Mouse (Mus musculus) CH12.LX (cell line): Measurements from ENCODE around the gene Cep295nl. TPM values are rescaled to one million over a fixed set of nuclear protein-coding genes. Genes with fewer than 3 reads are reported as not detected.

ENCODE experiments used
- DNase-seq: peaks from one replicate; pipeline ENCODE4 v3.0.0-alpha.2; 2013; ENCODE audit errors: extremely low read depth
- H3K27ac ChIP-seq: 2 replicates; pipeline ENCODE4 v1.5.1; 2012; ENCODE audit warnings: low read depth, mild to moderate bottlenecking, control low read depth, moderate library complexity; ENCODE audit not compliant: insufficient read depth
- H3K27me3 ChIP-seq: replicated peaks from 2 replicates; pipeline ENCODE3; 2012; ENCODE audit warnings: inconsistent platforms
- H3K36me3 ChIP-seq, 2 experiments: replicated peaks in 1 of 2; 2 replicates each; pipeline versions ENCODE3 to v1.6.1; 2012; ENCODE audit warnings: inconsistent platforms in 1 of 2, low read length in 1 of 2, mild to moderate bottlenecking in 1 of 2, mixed read lengths in 1 of 2, moderate library complexity in 1 of 2; ENCODE audit not compliant: control insufficient read depth in 1 of 2, insufficient read depth in 1 of 2
- H3K4me1 ChIP-seq, 2 experiments: 2 replicates each; pipeline ENCODE4 v1.6.1; 2012; ENCODE audit warnings: inconsistent platforms in 1 of 2, moderate library complexity in 1 of 2; ENCODE audit not compliant: insufficient read depth in 2 of 2, control insufficient read depth in 1 of 2
- H3K4me2 ChIP-seq: 2 replicates; pipeline ENCODE4 v1.6.1; 2012; ENCODE audit warnings: low read depth, mild to moderate bottlenecking, control low read depth; ENCODE audit not compliant: poor library complexity, insufficient read depth, severe bottlenecking
- H3K4me3 ChIP-seq, 3 experiments: fragments of 150-350 bp in 1 of 3; sonication (generic) in 1 of 3; replicated peaks in 1 of 3; 2 replicates each; pipeline versions ENCODE3 to v1.5.1; 2011 to 2012; ENCODE audit warnings: low read depth in 2 of 3, low read length in 2 of 3, mild to moderate bottlenecking in 2 of 3, moderate library complexity in 2 of 3, control low read depth in 1 of 3, improper control_type of control experiment in 1 of 3, inconsistent platforms in 1 of 3, mixed read lengths in 1 of 3; ENCODE audit not compliant: poor library complexity in 1 of 3
- H3K79me2 ChIP-seq: replicated peaks from 2 replicates; pipeline ENCODE4 v1.6.1; 2012; ENCODE audit warnings: mild to moderate bottlenecking, moderate library complexity; ENCODE audit not compliant: control insufficient read depth, poor library complexity, insufficient read depth, severe bottlenecking; ENCODE audit errors: extremely low read depth
- H3K9ac ChIP-seq: 2 replicates; pipeline ENCODE4 v1.6.1; 2012; ENCODE audit warnings: low read depth, mild to moderate bottlenecking, control low read depth, moderate library complexity; ENCODE audit not compliant: insufficient read depth
- H3K9me3 ChIP-seq: replicated peaks from 2 replicates; pipeline ENCODE3; 2012; ENCODE audit warnings: low read length, inconsistent platforms, mixed read lengths
- CHD1 ChIP-seq: IDR thresholded peaks from 2 replicates; pipeline ENCODE4 v1.6.1; 2012; ENCODE audit warnings: low read depth, low read length, improper control_type of control experiment, inconsistent platforms
- CHD2 ChIP-seq: IDR thresholded peaks from 2 replicates; pipeline ENCODE4 v1.6.1; 2011; ENCODE audit warnings: low read length, improper control_type of control experiment
- E2F4 ChIP-seq: IDR thresholded peaks from 2 replicates; pipeline ENCODE4 v1.6.1; 2011; ENCODE audit warnings: low read depth, low read length, improper control_type of control experiment; ENCODE audit not compliant: insufficient replicate concordance
- EP300 ChIP-seq: IDR thresholded peaks from 2 replicates; pipeline ENCODE4 v1.6.1; 2011; ENCODE audit warnings: low read length, improper control_type of control experiment
- HCFC1 ChIP-seq: IDR thresholded peaks from 2 replicates; pipeline ENCODE4 v1.6.1; 2012; ENCODE audit warnings: low read depth, mild to moderate bottlenecking, inconsistent platforms, low read length, improper control_type of control experiment
- IRF4 ChIP-seq: IDR thresholded peaks from 2 replicates; pipeline ENCODE4 v1.6.1; 2014; ENCODE audit warnings: low read depth, mild to moderate bottlenecking, inconsistent platforms, low read length, improper control_type of control experiment
- JUND ChIP-seq: conservative IDR thresholded peaks from 2 replicates; pipeline ENCODE4 v1.6.1; 2011; ENCODE audit warnings: low read depth, low read length, improper control_type of control experiment
- KAT2A ChIP-seq: IDR thresholded peaks from 2 replicates; pipeline ENCODE4 v1.6.1; 2012; ENCODE audit warnings: low read length, improper control_type of control experiment, inconsistent platforms; ENCODE audit not compliant: insufficient replicate concordance
- MAX ChIP-seq: IDR thresholded peaks from 2 replicates; pipeline ENCODE4 v1.6.1; 2011; ENCODE audit warnings: low read length, improper control_type of control experiment
- MAZ ChIP-seq: IDR thresholded peaks from 2 replicates; pipeline ENCODE4 v1.6.1; 2012; ENCODE audit warnings: low read depth, mild to moderate bottlenecking, inconsistent platforms, low read length, improper control_type of control experiment, moderate library complexity
- MXI1 ChIP-seq: IDR thresholded peaks from 2 replicates; pipeline ENCODE4 v1.6.1; 2011; ENCODE audit warnings: mild to moderate bottlenecking, low read depth, low read length, improper control_type of control experiment
- NELFE ChIP-seq: IDR thresholded peaks from 2 replicates; pipeline ENCODE4 v1.6.1; 2011; ENCODE audit warnings: low read depth, low read length, improper control_type of control experiment
- NRF1 ChIP-seq: IDR thresholded peaks from 2 replicates; pipeline ENCODE4 v1.6.1; 2014; ENCODE audit warnings: low read depth, mild to moderate bottlenecking, inconsistent platforms, low read length, improper control_type of control experiment, moderate library complexity
- POLR2A ChIP-seq: IDR thresholded peaks from 2 replicates; pipeline ENCODE4 v1.6.1; 2011; ENCODE audit warnings: low read depth, mild to moderate bottlenecking, improper control_type of control experiment, low read length
- POLR2AphosphoS2 ChIP-seq: IDR thresholded peaks from 2 replicates; pipeline ENCODE4 v1.6.1; 2011; ENCODE audit warnings: low read depth, low read length, improper control_type of control experiment
- RCOR1 ChIP-seq: conservative IDR thresholded peaks from 2 replicates; pipeline ENCODE4 v1.6.1; 2012; ENCODE audit warnings: low read depth, mild to moderate bottlenecking, inconsistent platforms, low read length, improper control_type of control experiment
- SIN3A ChIP-seq: IDR thresholded peaks from 2 replicates; pipeline ENCODE4 v1.6.1; 2012; ENCODE audit warnings: low read length, improper control_type of control experiment, inconsistent platforms
- SMC3 ChIP-seq: IDR thresholded peaks from 2 replicates; pipeline ENCODE4 v1.6.1; 2011; ENCODE audit warnings: low read depth, low read length, improper control_type of control experiment
- TCF12 ChIP-seq: IDR thresholded peaks from 2 replicates; pipeline ENCODE4 v1.6.1; 2014; ENCODE audit warnings: low read depth, mild to moderate bottlenecking, inconsistent platforms, low read length, improper control_type of control experiment
- UBTF ChIP-seq: IDR thresholded peaks from 2 replicates; pipeline ENCODE4 v1.6.1; 2012; ENCODE audit warnings: low read depth, mild to moderate bottlenecking, inconsistent platforms, low read length, improper control_type of control experiment, moderate library complexity
- USF1 ChIP-seq: IDR thresholded peaks from 2 replicates; pipeline ENCODE4 v1.6.1; 2014; ENCODE audit warnings: low read depth, mild to moderate bottlenecking, inconsistent platforms, low read length, improper control_type of control experiment
- USF2 ChIP-seq: conservative IDR thresholded peaks from 2 replicates; pipeline ENCODE4 v1.6.1; 2011; ENCODE audit warnings: low read depth, low read length, improper control_type of control experiment
- ZKSCAN1 ChIP-seq: IDR thresholded peaks from 2 replicates; pipeline ENCODE4 v1.6.1; 2012; ENCODE audit warnings: low read depth, inconsistent platforms, low read length, improper control_type of control experiment, borderline replicate concordance
- dilution Hi-C: fragments of 300-500 bp; cut with MboI; formaldehyde crosslinking; loops from 2 replicates; pipeline ENCODE4 v1.14.3; 2020; ENCODE audit warnings: low sequenced_read_pairs; ENCODE audit not compliant: extremely low pct_unique_long_range_greater_than_20kb, extremely low pct_ligation_motif_present
- in situ Hi-C: fragments of 300-500 bp; cut with MboI; formaldehyde crosslinking; loops from 3 replicates; pipeline ENCODE4 v1.14.3; 2019; ENCODE audit warnings: low sequenced_read_pairs, low pct_ligation_motif_present, low pct_unique_long_range_greater_than_20kb, mixed read lengths
- polyA plus RNA-seq: library from polyadenylated mRNA; unstranded; fragments of >175 nt; gene quantifications from 2 replicates; pipeline ENCODE4 v1.2.1, GENCODE M21; 2012; ENCODE audit warnings: low read depth; ENCODE audit not compliant: insufficient read length
- total RNA-seq, 2 experiments: library from RNA; depleted of rRNA; stranded (reverse); fragments of 300-350 nt in 1 of 2; fragments of >200 nt in 1 of 2; gene quantifications; 2 replicates each; pipeline ENCODE4 v1.2.3; 2012 to 2014

The Cep295nl gene
- total and polyA plus RNA-seq, 3 experiments: not detected

GRCm38 (mm10) chr11:118295026-118295425 lies 47.3 kb downstream of the Cep295nl start:
- Histone ChIP-seq H3K9ac (no peak overlapping the region), H3K36me3 (no peaks in the 10 kb centered on the region), H3K79me2 (no peaks in the 10 kb centered on the region), H3K4me2 (no peak overlapping the region), H3K27ac (no peak overlapping the region), H3K4me3 (no peak overlapping the region), H3K27me3 (peaks cover 67% of the 10 kb centered on the region), H3K4me1 (peaks cover 0 to 8% of the 10 kb centered on the region in 2 experiments; a peak in 2 of 4 replicates), H3K9me3 (peaks cover 12% of the 10 kb centered on the region)
- dilution Hi-C loops (no loop called here), in situ Hi-C loops (no loop called here)
- DNase-seq: no peak
- TF ChIP-seq MXI1 (no peak), IRF4 (no peak), USF1 (no peak), MAX (no peak), KAT2A (no peak), UBTF (no peak), MAZ (no peak), SMC3 (no peak), USF2 (no peak), RCOR1 (no peak), NELFE (no peak), EP300 (no peak), HCFC1 (no peak), ZKSCAN1 (no peak), CHD2 (no peak)

DNA sequence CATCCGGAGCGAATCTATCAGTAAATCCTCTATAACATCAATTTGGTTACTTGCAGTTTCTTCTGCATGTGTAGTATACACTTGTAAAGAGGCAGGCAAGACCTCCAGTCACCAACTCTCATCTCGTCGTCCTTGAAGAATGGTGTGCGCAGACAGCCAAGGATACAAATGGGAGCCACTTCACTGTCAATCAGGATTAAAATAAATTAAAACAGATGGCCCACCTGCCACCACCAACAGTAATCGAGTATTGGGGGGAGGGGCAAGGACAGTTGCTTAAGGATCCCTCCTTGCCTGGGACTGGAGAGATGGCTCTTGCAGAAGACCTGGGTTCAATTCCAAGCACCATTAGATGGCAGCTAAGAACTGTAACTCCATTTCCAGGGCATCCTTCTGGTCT lies 49.6 kb downstream of the Cep295nl start:
- TF ChIP-seq ZKSCAN1: no peak
- no peak for TF ChIP-seq POLR2A
- no peak for TF ChIP-seq JUND
- TF ChIP-seq SIN3A: no peak
- no peak for TF ChIP-seq UBTF
- TF ChIP-seq NRF1: no peak
- TF ChIP-seq POLR2AphosphoS2: no peak
- TF ChIP-seq E2F4: no peak
- TF ChIP-seq RCOR1: no peak
- TF ChIP-seq TCF12: no peak
- no peak for TF ChIP-seq MXI1
- no peak for TF ChIP-seq CHD1
- TF ChIP-seq CHD2: no peak
- H3K9me3 ChIP-seq: peaks cover 12% of the 10 kb centered on the region
- no peak overlapping the region for H3K27ac ChIP-seq
- H3K4me1 ChIP-seq: peaks cover 2 to 19% of the 10 kb centered on the region in 2 experiments; a peak in 3 of 4 replicates
- in situ Hi-C loops: no loop called here
- H3K27me3 ChIP-seq: peaks cover 51% of the 10 kb centered on the region
- H3K4me2 ChIP-seq: no peak overlapping the region
- peaks cover under 1 to 6% of the 10 kb centered on the region in 2 experiments for H3K36me3 ChIP-seq
- H3K9ac ChIP-seq: no peak overlapping the region
- H3K79me2 ChIP-seq: peaks cover 20% of the 10 kb centered on the region
- dilution Hi-C loops: no loop called here
- DNase-seq: no peak
- no peak overlapping the region for H3K4me3 ChIP-seq
